Mouse (Mus musculus): ENCODE measurements at regions not wholly inside any gene's neighbourhood (a gene's known extent, or its start where the extent isn't known, plus 50 kb on each side); places are given as distances from the start of the nearest gene placed in this dataset.

DNA sequence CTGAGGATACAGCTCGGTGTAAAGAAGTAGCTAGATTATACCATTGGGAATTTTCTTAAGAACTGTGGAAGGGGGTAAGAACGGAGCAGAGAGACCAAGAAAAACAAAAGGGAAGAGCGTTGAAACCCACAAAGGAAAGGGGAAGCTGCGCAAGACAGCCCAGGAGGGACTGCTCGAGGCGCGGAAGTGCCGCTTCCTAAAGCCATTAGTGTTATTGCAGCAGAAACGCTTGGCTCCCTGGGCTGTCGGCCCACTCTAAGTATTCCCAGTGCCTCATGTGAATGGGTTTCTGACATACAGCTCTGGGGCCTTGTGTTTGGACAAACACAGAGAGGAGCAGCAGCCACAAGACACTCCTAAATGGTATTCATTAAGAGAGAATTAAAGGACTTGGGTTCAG is 131.6 kb downstream of the Ets2 start:
- H3K9ac ChIP-seq (ENCODE audit: low read depth, low read length), result no peak overlapping the region
- no peaks in the 10 kb centered on the region; the same call in 1 of the 2 replicates for H3K4me1 ChIP-seq (replicated peaks; ENCODE audit: control insufficient read depth, insufficient read depth, low read length)
- no peak for ATAC-seq
- no peak for TF ChIP-seq CTCF (IDR thresholded peaks at IDR 0.05; ENCODE audit: low read depth)
- no peaks in the 10 kb centered on the region for H3K9me3 ChIP-seq (ENCODE audit: control insufficient read depth)
- no peak overlapping the region for H3K27ac ChIP-seq (ENCODE audit: low read depth, low read length)
- WGBS, result 70% methylated on average over 10 of the region's 10 CpGs
- H3K4me3 ChIP-seq (ENCODE audit: low read depth, low read length), result no peak overlapping the region
- H3K36me3 ChIP-seq (ENCODE audit: control insufficient read depth, insufficient read depth), result no peaks in the 10 kb centered on the region
- no peak overlapping the region for H3K4me2 ChIP-seq (replicated peaks; ENCODE audit: low read depth)
- H3K27me3 ChIP-seq (replicated peaks; ENCODE audit: control insufficient read depth, insufficient read depth, low read length), result no peaks in the 10 kb centered on the region

DNA sequence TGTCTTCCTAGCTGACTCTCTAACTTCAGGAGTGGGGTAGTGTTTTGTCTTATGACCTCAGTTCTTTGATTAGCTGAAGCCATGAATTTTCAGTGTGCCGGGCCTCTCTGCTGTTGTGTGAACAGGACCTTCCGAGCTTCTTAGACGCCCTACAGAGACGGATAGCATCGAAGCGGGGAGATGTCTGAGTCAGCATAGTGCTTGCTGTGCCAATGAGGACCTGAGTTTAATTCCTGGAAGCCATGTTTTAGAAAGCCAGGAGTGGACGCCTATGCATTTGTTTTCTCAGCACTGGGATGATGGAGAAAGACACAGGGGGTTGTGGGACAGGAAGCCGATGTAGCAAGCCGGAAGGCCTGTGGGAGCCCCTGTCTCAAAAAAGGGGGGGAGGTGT is 130.5 kb downstream of the Ets2 start:
- H3K36me3 ChIP-seq (ENCODE audit: control insufficient read depth, insufficient read depth), result no peaks in the 10 kb centered on the region
- no peaks in the 10 kb centered on the region for H3K9me3 ChIP-seq (ENCODE audit: control insufficient read depth)
- H3K4me1 ChIP-seq (replicated peaks; ENCODE audit: control insufficient read depth, insufficient read depth, low read length), result no peaks in the 10 kb centered on the region; the same call in 1 of the 2 replicates
- no peaks in the 10 kb centered on the region for H3K27me3 ChIP-seq (replicated peaks; ENCODE audit: control insufficient read depth, insufficient read depth, low read length)
- WGBS, result 74% methylated on average over 9 of the region's 9 CpGs
- H3K9ac ChIP-seq (ENCODE audit: low read depth, low read length), result no peak overlapping the region
- TF ChIP-seq CTCF (IDR thresholded peaks at IDR 0.05; ENCODE audit: low read depth), result no peak
- ATAC-seq, result no peak
- H3K27ac ChIP-seq (ENCODE audit: low read depth, low read length), result no peak overlapping the region; the same call in 1 of the 2 replicates
- no peak overlapping the region for H3K4me3 ChIP-seq (ENCODE audit: low read depth, low read length)
- H3K4me2 ChIP-seq (replicated peaks; ENCODE audit: low read depth), result no peak overlapping the region

DNA sequence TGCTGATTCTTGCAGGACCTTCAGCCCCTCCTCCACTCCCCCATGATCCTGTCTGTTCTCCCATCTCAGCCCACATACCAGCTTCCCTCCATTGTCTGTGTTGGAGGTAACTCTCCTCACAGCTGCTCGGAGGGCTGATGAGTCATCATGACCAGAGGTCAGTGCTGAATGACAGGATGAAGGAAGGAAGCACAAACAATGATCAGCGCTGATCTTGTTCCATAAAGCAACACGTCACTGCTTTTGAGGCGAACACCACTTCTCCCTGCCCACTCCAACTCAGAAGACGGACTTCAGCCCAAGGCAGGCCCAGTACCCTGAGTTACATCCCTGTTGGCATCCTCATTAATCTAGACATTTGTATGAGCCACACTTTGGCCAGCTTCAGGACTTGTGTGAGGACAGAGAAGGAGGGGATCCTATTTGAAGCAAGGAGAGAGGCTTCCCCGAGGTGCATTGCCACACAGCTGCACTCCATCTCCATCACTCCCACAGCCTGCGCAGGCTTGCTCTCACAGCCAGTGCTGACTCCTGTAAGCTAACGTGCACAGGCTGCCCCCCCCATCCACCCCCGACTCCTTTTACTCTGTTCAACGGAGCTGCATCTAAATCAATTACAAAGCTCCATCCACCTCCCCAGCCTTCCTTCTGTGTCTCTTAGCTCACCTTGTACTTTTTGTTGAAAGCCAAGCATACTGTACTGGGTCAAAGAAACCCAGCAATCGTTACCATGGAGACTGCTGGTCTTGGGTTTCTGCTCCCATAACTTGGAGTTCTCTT is 129.9 kb downstream of the Ets2 start:
- TF ChIP-seq CTCF (IDR thresholded peaks at IDR 0.05; ENCODE audit: low read depth), result no peak
- Histone ChIP-seq H3K4me3 (ENCODE audit: low read depth, low read length) (no peak overlapping the region), H3K4me1 (replicated peaks; ENCODE audit: control insufficient read depth, insufficient read depth, low read length) (no peaks in the 10 kb centered on the region; the same call in 1 of the 2 replicates), H3K9ac (ENCODE audit: low read depth, low read length) (no peak overlapping the region), H3K36me3 (ENCODE audit: control insufficient read depth, insufficient read depth) (no peaks in the 10 kb centered on the region), H3K4me2 (replicated peaks; ENCODE audit: low read depth) (no peak overlapping the region), H3K9me3 (ENCODE audit: control insufficient read depth) (no peaks in the 10 kb centered on the region), H3K27me3 (replicated peaks; ENCODE audit: control insufficient read depth, insufficient read depth, low read length) (no peaks in the 10 kb centered on the region), H3K27ac (ENCODE audit: low read depth, low read length) (peak overlapping the region; percentile 46)
- 25% methylated on average over 11 of the region's 11 CpGs for WGBS
- peak; percentile 84 for ATAC-seq

DNA sequence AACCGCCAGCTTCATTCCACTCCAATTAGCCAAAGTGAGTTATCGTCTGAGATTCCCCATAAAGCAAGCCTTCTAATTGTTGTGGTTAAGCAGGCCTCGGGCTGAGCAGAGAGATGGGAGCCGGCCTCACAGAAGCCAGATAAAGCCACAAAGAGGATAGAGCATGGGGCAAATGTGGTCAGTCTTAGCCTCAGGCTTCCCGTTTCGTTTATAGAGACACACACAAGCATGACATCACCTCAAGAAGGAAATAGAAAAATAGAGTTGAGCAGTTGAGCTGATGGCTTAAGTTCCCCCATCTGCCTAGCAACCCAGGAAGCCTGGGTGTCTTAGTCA is 125.5 kb downstream of the Ets2 start:
- H3K27me3 ChIP-seq (replicated peaks; ENCODE audit: control insufficient read depth, insufficient read depth, low read length), result no peaks in the 10 kb centered on the region
- 68% methylated on average over 6 of the region's 6 CpGs for WGBS
- H3K9me3 ChIP-seq (ENCODE audit: control insufficient read depth), result no peaks in the 10 kb centered on the region
- no peak overlapping the region for H3K4me3 ChIP-seq (ENCODE audit: low read depth, low read length)
- TF ChIP-seq CTCF (IDR thresholded peaks at IDR 0.05; ENCODE audit: low read depth), result no peak
- no peaks in the 10 kb centered on the region for H3K36me3 ChIP-seq (ENCODE audit: control insufficient read depth, insufficient read depth)
- H3K27ac ChIP-seq (ENCODE audit: low read depth, low read length), result no peak overlapping the region; the same call in 1 of the 2 replicates
- H3K4me1 ChIP-seq (replicated peaks; ENCODE audit: control insufficient read depth, insufficient read depth, low read length), result peaks cover 3% of the 10 kb centered on the region
- no peak overlapping the region for H3K4me2 ChIP-seq (replicated peaks; ENCODE audit: low read depth)
- no peak overlapping the region for H3K9ac ChIP-seq (ENCODE audit: low read depth, low read length)
- ATAC-seq, result no peak

DNA sequence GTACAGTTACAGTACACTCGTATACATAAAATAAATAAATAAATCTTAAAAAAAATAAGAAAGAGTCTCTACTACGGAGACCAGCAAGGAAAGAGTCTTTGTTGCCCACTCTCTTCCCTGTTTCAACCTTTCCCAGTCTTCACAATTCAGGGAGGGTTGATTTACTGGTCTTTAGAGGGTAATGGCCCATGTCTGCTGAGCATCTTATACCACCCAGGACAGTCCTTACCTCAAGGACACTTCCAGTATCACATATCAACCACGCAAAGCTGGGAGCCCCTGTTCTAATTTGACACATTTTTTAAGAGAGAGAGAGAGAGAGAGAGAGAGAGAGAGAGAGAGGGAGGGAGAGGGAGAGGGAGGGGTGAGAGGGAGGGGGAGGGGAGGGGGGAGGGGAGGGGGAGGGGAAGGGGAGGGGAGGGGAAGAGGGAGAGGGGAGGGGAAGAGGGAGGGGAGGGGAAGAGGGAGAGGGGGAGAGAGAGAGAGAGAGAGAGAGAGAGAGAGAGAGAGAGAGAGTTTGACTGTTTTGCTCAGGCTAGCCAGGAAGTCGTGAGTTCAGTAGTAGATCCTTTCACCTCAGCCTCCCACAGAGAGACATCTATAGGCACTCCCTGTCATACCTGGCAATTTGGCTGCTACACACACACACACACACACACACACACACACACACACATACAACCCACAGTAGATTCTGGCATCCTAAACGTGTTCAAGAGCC is 125.0 kb downstream of the Ets2 start:
- TF ChIP-seq CTCF (IDR thresholded peaks at IDR 0.05; ENCODE audit: low read depth), result no peak
- no peak overlapping the region for H3K27ac ChIP-seq (ENCODE audit: low read depth, low read length)

DNA sequence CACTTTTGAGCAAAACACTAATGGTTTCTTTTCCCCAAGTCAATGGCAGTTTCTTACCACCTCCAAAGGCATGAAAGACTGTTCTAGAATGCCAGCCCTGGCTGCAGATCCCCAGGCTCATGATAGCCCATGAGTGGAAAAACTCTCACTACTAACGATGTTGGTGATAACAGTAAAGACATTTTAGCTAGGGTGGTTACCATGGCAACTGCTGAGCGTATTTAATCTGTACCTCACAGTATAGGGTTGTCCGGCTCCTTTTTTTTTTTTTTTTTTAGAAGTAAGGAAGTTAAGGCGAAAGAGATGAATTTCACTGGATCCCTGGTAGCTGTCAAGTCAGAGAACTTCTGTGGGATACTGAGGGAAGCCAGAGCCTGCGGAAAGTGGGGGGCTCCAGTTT is 123.8 kb downstream of the Ets2 start:
- Histone ChIP-seq H3K27ac (ENCODE audit: low read depth, low read length) (no peak overlapping the region), H3K9me3 (ENCODE audit: control insufficient read depth) (no peaks in the 10 kb centered on the region), H3K9ac (ENCODE audit: low read depth, low read length) (no peak overlapping the region), H3K4me1 (replicated peaks; ENCODE audit: control insufficient read depth, insufficient read depth, low read length) (peaks cover 3% of the 10 kb centered on the region), H3K27me3 (replicated peaks; ENCODE audit: control insufficient read depth, insufficient read depth, low read length) (no peaks in the 10 kb centered on the region), H3K4me3 (ENCODE audit: low read depth, low read length) (no peak overlapping the region), H3K4me2 (replicated peaks; ENCODE audit: low read depth) (no peak overlapping the region), H3K36me3 (ENCODE audit: control insufficient read depth, insufficient read depth) (no peaks in the 10 kb centered on the region)
- WGBS, result 27% methylated on average over 5 of the region's 5 CpGs
- TF ChIP-seq CTCF (IDR thresholded peaks at IDR 0.05; ENCODE audit: low read depth), result no peak
- no peak for ATAC-seq

More for the DNA sequence above, 125.0 kb downstream of the Ets2 start:
- Histone ChIP-seq H3K27me3 (replicated peaks; ENCODE audit: control insufficient read depth, insufficient read depth, low read length) (no peaks in the 10 kb centered on the region), H3K4me2 (replicated peaks; ENCODE audit: low read depth) (no peak overlapping the region), H3K9ac (ENCODE audit: low read depth, low read length) (no peak overlapping the region), H3K36me3 (ENCODE audit: control insufficient read depth, insufficient read depth) (no peaks in the 10 kb centered on the region), H3K9me3 (ENCODE audit: control insufficient read depth) (no peaks in the 10 kb centered on the region), H3K4me3 (ENCODE audit: low read depth, low read length) (no peak overlapping the region), H3K4me1 (replicated peaks; ENCODE audit: control insufficient read depth, insufficient read depth, low read length) (peaks cover 3% of the 10 kb centered on the region)
- no peak for ATAC-seq
- 80% methylated on average over 5 of the region's 5 CpGs for WGBS

All from intestine, postnatal 0 days (tissue).